Mouse (Mus musculus) heart, postnatal 0 days (tissue): ENCODE measurements around the gene Nrf1. TPM values are rescaled to one million over a fixed set of nuclear protein-coding genes. Genes with fewer than 3 reads are reported as not detected.

Experiments used
- ATAC-seq: fragments of 200-750 bp; cut with Nextera tagmentation; 2 replicates; pipeline ENCODE4 v1.8.0; 2017; ENCODE audit warnings: low read depth, moderate number of reproducible peaks, moderate library complexity; ENCODE audit not compliant: insufficient read depth
- DNase-seq: peaks from one replicate; pipeline ENCODE4 v3.0.0-alpha.2; 2016; ENCODE audit warnings: low spot score
- H3K27ac ChIP-seq: fragments of 300-500 bp; sonication (generic); 2 replicates; pipeline ENCODE4 v1.5.1; 2014; ENCODE audit warnings: low read depth, mild to moderate bottlenecking
- H3K27me3 ChIP-seq: fragments of 300-500 bp; sonication (generic); 2 replicates; pipeline ENCODE4 v1.6.1; 2014; ENCODE audit warnings: low read length, mixed read lengths; ENCODE audit not compliant: control insufficient read depth, insufficient read depth
- H3K36me3 ChIP-seq: fragments of 300-500 bp; sonication (generic); replicated peaks from 2 replicates; pipeline ENCODE4 v1.6.1; 2014; ENCODE audit warnings: low read length, mixed read lengths; ENCODE audit not compliant: control insufficient read depth, insufficient read depth
- H3K4me1 ChIP-seq: fragments of 300-500 bp; sonication (generic); 2 replicates; pipeline ENCODE4 v1.6.1; 2014; ENCODE audit warnings: antibody characterized with exemption; ENCODE audit not compliant: control insufficient read depth, insufficient read depth
- H3K4me2 ChIP-seq: fragments of 300-500 bp; sonication (generic); 2 replicates; pipeline ENCODE4 v1.6.1; 2014; ENCODE audit warnings: low read depth, mild to moderate bottlenecking, low read length, moderate library complexity
- H3K4me3 ChIP-seq: fragments of 300-500 bp; sonication (generic); 2 replicates; pipeline ENCODE4 v1.5.1; 2014; ENCODE audit warnings: low read depth, low read length
- H3K9ac ChIP-seq: fragments of 300-500 bp; sonication (generic); replicated peaks from 2 replicates; pipeline ENCODE4 v1.6.1; 2014; ENCODE audit warnings: low read depth, low read length, mixed read lengths
- H3K9me3 ChIP-seq: fragments of 300-500 bp; sonication (generic); replicated peaks from 2 replicates; pipeline ENCODE4 v1.6.1; 2016; ENCODE audit warnings: low read length; ENCODE audit not compliant: control insufficient read depth
- CTCF ChIP-seq: IDR thresholded peaks from 2 replicates; pipeline ENCODE4 v1.5.1; 2016; ENCODE audit warnings: antibody characterized with exemption, control low read depth, low read depth
- EP300 ChIP-seq: IDR thresholded peaks from 2 replicates; pipeline ENCODE4 v1.6.1; 2016; ENCODE audit warnings: antibody characterized with exemption, low read depth
- WGBS: fragments of 180-500 bp; shearing (Covaris S2); extraction: QIAGEN DNeasy Blood & Tissue Kit; methylation state at CpG from one replicate; pipeline ENCODE4 v1.1.7; 2014; 5-methylcytosine and 5-hydroxymethylcytosine counted together
- polyA plus RNA-seq: library from polyadenylated mRNA; unstranded; fragments of >200 nt; fragmentation: Nextera tagmentation; extraction: Ambion mirVana; gene quantifications from 2 replicates; pipeline ENCODE4 v1.2.1, GENCODE M21; 2015
- total RNA-seq: library from RNA; depleted of rRNA; stranded (reverse); fragments of >200 nt; gene quantifications from 2 replicates; pipeline ENCODE4 v1.2.3, GENCODE M21; 2014; ENCODE audit warnings: low replicate concordance

The Nrf1 gene
- total and polyA plus RNA-seq, 2 experiments from 2014 or later = 14.1 to 90.1 TPM

DNA sequence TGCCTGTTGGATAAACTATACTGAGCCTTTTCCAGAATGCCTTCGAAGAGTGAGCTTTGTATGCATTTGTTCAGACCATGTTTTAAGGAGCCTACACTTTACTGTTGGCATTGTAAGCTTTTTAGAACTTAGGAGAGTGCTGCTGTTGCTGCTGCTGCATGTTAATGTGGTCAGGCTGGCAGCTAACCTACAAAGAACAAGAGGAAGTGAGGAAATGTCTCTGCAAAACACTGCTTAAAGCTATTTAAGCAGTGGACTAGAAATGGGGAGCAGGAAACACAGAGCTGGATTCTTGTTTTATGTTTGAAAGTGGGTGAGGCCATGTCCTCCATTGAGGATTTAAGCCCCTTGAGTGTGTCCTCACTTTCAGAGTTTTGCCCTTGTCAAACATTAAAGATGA is 5.3 kb downstream of the Nrf1 start:
- WGBS = 82% methylated on average over 1 of the region's 1 CpGs
- no peak overlapping the region; the same call in 1 of the 2 replicates for H3K27ac ChIP-seq
- no peaks in the 10 kb centered on the region for H3K9me3 ChIP-seq
- ATAC-seq (no peak), DNase-seq (no peak)
- H3K27me3 ChIP-seq = no peaks in the 10 kb centered on the region
- H3K4me1 ChIP-seq = peaks cover 21% of the 10 kb centered on the region
- H3K4me3 ChIP-seq = no peak overlapping the region
- H3K4me2 ChIP-seq = no peak overlapping the region
- no peak overlapping the region for H3K9ac ChIP-seq
- H3K36me3 ChIP-seq = peaks cover 3% of the 10 kb centered on the region; the same call in 1 of the 2 replicates
- TF ChIP-seq CTCF = no peak
- no peak for TF ChIP-seq EP300

DNA sequence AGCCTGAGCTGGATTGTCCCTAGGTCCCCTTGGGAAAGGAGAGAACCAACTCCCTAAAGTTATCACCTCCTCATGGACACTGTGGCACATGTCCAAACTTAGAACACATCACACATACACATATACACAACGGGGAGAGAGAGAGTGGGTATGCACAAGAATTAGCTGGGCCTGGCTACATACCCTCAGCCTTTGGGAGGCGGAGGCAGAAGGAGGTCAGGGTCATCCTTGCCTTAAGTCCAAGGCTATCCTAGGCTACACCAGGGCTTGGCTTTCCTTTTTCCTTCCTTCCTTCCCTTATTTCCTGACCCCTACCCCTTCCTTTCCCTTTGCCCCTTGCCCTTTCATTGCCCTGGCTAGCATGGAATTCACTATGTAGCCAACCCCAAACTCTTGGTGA is 14.8 kb downstream of the Nrf1 start:
- 72% methylated on average over 2 of the region's 2 CpGs for WGBS
- no peak overlapping the region for H3K27ac ChIP-seq
- no peak overlapping the region for H3K4me2 ChIP-seq
- H3K9ac ChIP-seq = no peak overlapping the region
- ATAC-seq = no peak
- TF ChIP-seq CTCF = no peak
- no peak for TF ChIP-seq EP300
- no peaks in the 10 kb centered on the region for H3K4me1 ChIP-seq
- H3K36me3 ChIP-seq = 0 out of 2 replicates have a peak, but pooled peaks cover under 1% of the 10 kb centered on the region
- DNase-seq = no peak
- no peak overlapping the region for H3K4me3 ChIP-seq
- no peaks in the 10 kb centered on the region for H3K9me3 ChIP-seq
- H3K27me3 ChIP-seq = no peaks in the 10 kb centered on the region

DNA sequence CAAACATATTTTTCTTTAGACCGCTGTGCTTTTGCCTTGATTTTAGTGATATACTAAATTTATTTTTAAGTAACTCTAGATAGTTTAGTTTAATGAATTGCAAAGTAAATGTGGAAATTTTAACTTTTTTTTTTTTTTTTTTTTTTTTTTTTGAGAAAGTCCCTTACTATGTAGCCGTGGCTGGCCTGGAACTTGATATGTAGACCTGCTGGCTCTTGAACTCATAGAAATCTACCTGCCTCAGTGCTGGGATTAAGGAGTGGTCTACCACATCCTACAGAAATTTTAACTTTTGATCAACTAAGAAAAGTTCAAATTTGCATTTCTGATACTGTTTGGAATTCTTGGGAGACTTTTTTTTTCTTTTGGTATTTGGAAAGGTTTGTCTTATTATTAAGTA is 17.6 kb downstream of the Nrf1 start:
- Histone ChIP-seq H3K27ac (no peak overlapping the region), H3K36me3 (no peaks in the 10 kb centered on the region), H3K27me3 (no peaks in the 10 kb centered on the region), H3K4me1 (no peaks in the 10 kb centered on the region), H3K4me2 (no peak overlapping the region), H3K9me3 (no peaks in the 10 kb centered on the region), H3K4me3 (no peak overlapping the region), H3K9ac (no peak overlapping the region)
- ATAC-seq (no peak), DNase-seq (no peak)
- WGBS = 85% methylated on average over 2 of the region's 2 CpGs
- TF ChIP-seq CTCF (no peak), EP300 (no peak)

DNA sequence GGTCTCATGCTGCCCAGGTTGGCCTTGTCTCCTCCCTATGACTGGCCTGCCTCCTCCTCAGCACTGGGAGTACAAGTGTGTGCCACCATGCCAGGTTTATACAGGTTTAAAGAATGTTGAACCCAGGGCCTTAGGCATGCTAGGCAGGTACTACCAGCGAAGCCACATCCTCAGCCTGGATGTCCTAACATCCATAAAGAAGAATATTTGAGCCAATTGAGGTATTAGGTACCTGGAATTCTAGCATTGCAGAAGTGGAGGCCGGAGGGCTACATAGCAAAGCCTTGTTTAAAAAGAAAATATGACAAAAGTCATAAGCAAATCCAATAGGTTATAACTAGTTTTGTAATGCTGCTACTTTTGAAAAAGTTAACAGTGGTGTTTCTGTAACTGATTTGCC is 19.0 kb downstream of the Nrf1 start:
- no peak overlapping the region for H3K4me2 ChIP-seq
- H3K9me3 ChIP-seq = no peaks in the 10 kb centered on the region
- no peak overlapping the region for H3K27ac ChIP-seq
- H3K4me1 ChIP-seq = no peaks in the 10 kb centered on the region
- DNase-seq (no peak), ATAC-seq (no peak)
- 98% methylated on average over 2 of the region's 2 CpGs for WGBS
- TF ChIP-seq EP300 (no peak), CTCF (no peak)
- H3K4me3 ChIP-seq = no peak overlapping the region
- H3K27me3 ChIP-seq = no peaks in the 10 kb centered on the region
- no peak overlapping the region for H3K9ac ChIP-seq
- H3K36me3 ChIP-seq = no peaks in the 10 kb centered on the region

DNA sequence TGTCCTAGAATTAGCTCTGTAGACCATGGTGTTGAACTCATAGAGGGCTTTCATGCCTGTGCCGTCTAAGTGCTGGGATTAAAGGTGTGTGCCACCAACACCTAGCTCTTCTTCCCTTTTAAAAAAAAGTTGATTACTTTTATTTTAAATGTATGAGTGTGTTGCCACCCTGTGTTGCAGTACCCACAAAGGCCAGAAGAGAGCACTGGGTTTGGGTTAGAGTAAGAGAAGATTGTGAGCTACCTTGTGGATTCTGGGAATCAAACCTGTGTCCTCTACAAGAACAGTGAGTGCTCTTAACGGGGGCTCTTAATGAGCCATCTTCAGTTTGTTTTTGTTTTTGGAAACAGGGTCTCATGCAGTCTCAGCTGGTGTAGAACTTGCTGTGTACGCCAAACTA is 24.7 kb downstream of the Nrf1 start:
- H3K4me2 ChIP-seq = no peak overlapping the region
- TF ChIP-seq EP300 (no peak), CTCF (no peak; the same call in 1 of the 2 replicates)
- WGBS = 91% methylated on average over 3 of the region's 3 CpGs
- H3K27ac ChIP-seq = no peak overlapping the region
- no peaks in the 10 kb centered on the region for H3K36me3 ChIP-seq
- no peaks in the 10 kb centered on the region for H3K9me3 ChIP-seq
- no peak overlapping the region for H3K4me3 ChIP-seq
- no peak for ATAC-seq
- 0 out of 2 replicates have a peak, but pooled peaks cover 4% of the 10 kb centered on the region for H3K4me1 ChIP-seq
- no peaks in the 10 kb centered on the region for H3K27me3 ChIP-seq
- DNase-seq = no peak
- H3K9ac ChIP-seq = no peak overlapping the region

GRCm38 (mm10) chr6:30078938-30079529 is 31.2 kb downstream of the Nrf1 start:
- DNase-seq (no peak), ATAC-seq (no peak)
- 86% methylated on average over 4 of the region's 4 CpGs for WGBS
- Histone ChIP-seq H3K27me3 (no peaks in the 10 kb centered on the region), H3K4me2 (no peak overlapping the region), H3K27ac (no peak overlapping the region), H3K9ac (no peak overlapping the region), H3K4me3 (no peak overlapping the region), H3K36me3 (no peaks in the 10 kb centered on the region), H3K9me3 (no peaks in the 10 kb centered on the region), H3K4me1 (peaks cover 15% of the 10 kb centered on the region)
- TF ChIP-seq CTCF = no peak
- TF ChIP-seq EP300 = no peak
